Mouse (Mus musculus): ENCODE measurements around the gene Prkca.

The Prkca gene

DNA sequence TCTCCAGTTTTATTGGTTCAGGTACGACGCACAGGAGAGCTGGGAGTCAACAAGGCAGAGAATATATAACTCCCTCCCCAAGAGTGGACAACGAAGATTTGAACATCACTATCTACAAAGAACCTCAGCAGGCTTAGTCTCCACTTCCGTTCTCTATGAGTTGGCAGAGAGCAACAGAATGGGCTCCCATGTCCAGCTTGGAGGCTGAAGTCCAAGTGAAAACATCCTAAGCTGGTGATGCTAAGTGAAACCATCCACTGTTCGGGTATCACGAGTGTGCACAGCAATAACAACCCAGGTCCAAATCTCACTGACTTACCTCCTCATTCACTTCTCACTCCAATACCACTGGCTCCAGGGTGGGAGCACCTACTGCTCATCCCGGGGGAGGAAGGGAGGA is 276.6 kb downstream of the Prkca start:
- no peak for DNase-seq (ENCODE audit: low spot score)

GRCm38 (mm10) chr11:108064401-108064800 is 279.3 kb downstream of the Prkca start:
- no peak for DNase-seq (ENCODE audit: low spot score)

DNA sequence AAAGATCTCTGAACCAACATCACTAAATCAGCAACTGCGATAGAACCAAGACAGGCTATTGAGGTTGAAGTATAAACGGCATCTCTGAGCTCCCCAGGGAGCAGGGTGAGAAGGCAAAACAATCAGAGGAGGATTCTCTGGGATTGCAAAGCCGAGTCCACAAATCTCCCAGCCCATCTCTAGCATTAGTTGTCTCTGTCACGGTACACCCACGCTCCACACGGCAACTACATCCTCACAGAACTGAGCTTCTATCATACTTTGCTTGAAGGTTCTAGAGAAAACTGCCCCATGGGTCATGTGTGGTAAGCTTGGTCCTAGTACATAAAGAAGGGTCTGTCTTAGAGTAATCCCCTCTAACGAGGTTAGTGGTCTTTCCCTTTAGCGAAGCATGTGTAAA is 280.6 kb downstream of the Prkca start:
- DNase-seq (ENCODE audit: low spot score): no peak

GRCm38 (mm10) chr11:108061571-108062479 is 281.9 kb downstream of the Prkca start:
- no peak for DNase-seq (ENCODE audit: low spot score)

DNA sequence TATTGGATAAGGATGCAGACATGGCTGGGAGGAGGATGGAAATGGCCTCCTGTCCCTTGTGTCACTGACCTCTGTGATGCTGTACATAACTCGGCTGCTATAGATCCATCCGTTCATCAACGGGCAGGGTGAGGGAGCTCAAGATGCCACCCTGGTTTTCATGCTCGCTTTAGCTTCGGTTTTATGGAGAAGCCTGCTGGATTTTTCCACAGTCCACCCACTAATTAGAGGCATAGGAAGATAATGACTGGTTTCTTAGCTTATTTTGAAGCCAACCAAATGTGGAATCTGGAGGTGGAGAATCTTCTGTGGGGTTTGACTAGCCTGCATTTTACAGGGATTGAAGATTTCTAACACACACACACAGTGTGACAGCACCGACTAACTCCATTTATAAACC is 286.6 kb downstream of the Prkca start:
- DNase-seq (ENCODE audit: low spot score): no peak

DNA sequence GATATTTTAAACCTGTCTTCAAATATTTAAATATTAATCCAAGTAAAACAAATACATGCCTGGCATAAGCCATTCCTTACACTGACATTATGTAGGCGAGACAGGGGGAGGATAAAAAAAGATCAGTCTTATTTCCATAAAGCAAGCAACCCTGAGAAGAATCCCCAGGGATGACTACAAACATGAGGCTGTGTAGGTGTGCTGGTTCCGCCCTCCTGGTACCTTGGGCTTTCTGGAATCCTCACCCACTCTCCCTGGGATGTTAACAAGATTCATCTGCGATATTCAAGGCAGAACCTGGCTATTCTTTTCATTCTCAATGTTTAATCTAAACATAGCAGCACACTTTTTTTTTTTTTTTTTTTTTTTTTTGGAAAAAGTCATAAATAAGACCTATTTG is 289.1 kb downstream of the Prkca start:
- no peak for DNase-seq (ENCODE audit: low spot score)

- DNase-seq (ENCODE audit: low spot score): no peak
These were observed 290.0 kb downstream of the Prkca start for GRCm38 (mm10) chr11:108053746-108054145.

DNA sequence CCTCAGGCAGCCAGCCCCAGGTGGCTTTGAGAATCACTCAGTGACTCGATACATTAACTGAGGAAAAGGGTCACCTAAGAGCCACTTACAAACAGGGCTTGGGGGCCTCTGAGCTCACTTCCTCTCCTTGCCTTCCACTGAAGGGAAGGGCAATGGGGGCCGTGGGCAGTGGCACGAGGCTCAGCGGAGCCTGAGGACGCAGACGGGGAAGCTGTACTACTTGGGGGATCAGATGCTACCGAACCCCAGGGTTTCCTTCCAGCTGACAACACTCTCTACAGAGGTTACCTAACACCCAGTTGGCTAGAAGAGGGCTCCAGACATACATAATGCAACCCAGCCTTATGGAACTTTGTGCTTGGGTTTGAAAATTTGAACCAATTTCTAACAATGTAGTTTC is 302.1 kb downstream of the Prkca start:
- no peak for DNase-seq (ENCODE audit: low spot score)

GRCm38 (mm10) chr11:108040823-108041222 is 302.9 kb downstream of the Prkca start:
- DNase-seq (ENCODE audit: low spot score): no peak

DNA sequence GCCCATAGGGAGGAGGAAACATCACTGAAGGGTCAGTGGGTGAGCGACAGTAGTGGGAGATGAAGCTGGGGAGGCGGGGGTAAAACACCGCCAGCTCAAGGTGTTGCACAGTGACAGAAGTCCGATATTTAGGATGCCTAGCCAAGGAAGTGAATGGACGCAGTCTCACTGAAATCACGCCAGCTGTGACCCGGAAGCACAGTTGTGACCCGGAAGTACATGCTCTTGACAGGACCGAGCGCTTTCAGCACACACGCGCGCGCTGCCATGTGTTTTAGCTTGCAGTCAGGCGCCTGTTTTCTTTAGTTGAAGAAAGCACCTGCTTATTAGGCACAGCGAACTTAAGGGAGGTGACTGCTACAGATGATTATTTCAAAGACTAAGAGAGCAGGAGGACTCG is 304.0 kb downstream of the Prkca start:
- DNase-seq (ENCODE audit: low spot score): no peak

DNA sequence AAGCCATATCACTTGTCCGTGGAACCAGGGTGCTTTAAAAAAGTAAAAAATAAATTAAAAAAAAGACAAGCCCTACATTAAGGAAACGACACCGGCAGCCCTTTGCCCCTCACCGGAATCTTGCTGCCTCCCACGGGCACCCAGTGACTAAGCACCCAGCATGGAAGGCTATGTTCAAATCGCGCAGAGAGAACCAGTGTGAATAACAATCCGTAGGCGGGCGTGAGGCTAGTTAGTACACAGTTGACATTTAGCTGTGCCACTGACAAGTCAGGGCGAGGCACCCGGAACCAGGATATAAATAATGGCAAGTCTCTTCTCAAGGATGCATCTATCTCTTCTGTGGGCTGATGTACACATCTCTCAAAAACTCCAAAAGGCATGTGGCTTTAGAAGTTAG is 304.7 kb downstream of the Prkca start:
- no peak for DNase-seq (ENCODE audit: low spot score)

DNA sequence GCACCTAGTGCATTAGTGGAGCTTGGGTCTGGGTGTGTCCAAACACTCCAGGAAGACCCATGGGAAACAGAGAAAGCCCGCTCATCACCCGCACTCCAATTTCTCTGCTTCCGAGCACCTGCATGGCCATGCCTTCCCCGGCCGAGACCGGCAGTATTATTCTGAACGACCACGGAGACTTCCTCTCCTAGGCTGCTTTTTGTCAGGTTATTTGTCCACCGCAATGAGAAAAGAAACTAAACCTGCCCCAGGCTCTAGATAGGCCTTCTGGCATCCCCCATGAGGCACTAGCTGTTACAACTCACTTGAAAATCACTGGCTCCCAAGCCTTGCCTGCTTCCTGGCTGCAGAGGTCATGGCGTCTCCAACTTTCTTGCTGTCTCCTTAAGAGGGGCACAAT is 307.4 kb downstream of the Prkca start:
- no peak for DNase-seq (ENCODE audit: low spot score)

- no peak for DNase-seq (ENCODE audit: low spot score)
These were observed 308.0 kb downstream of the Prkca start for GRCm38 (mm10) chr11:108035761-108036160.

- no peak for DNase-seq (ENCODE audit: low spot score)
These were observed 309.4 kb downstream of the Prkca start for GRCm38 (mm10) chr11:108034376-108034775.

DNA sequence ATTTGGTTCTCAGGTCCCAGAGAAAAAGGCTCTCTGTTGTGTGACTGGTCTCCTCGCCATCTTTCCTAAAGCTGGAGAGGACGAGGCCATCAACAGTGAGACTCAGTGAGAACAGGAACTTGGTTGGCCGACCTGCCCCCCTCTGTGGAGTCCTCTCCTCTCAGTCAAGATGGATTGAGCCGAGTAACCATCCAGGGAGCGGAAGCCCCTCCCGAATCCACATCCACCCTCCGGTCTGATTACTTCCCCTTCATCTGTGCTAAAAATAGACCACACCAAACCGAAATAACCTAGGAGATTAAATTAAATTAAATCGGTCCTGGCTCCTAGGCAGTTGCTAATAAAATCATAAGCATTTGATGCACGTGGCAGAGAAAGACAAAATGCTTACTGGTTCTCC is 311.2 kb downstream of the Prkca start:
- no peak for DNase-seq (ENCODE audit: low spot score)

DNA sequence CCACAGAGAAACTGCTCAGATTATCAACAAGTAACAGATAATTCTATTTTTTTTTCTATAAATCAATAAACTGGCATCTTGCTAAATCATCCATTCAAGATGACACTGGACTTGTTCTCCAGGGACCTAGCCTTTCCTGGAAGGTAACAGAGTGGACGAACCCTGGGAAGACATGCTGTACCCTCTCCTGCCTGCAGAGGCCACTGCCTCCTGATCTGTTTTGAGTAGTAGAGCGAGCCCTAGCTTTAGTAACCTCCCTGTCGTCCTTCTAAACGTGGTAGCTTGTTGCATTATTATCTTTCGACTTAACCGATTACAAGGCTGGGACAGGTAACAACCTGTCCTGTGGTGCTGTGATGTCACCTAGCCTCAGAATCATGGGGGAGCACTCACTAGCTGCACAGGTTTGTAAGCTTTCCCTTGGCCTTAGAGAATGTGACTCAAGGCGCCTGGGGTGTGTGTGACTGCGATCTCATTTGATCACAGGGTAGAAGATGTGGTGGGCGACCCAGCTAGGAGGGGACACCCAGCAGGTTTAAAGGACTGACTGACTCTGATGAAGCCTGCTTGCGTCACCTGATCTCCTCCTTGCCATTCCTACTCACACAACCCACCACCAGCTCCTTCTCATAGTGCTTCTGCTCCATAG is 312.6 kb downstream of the Prkca start:
- DNase-seq (ENCODE audit: low spot score): peak; percentile 50

DNA sequence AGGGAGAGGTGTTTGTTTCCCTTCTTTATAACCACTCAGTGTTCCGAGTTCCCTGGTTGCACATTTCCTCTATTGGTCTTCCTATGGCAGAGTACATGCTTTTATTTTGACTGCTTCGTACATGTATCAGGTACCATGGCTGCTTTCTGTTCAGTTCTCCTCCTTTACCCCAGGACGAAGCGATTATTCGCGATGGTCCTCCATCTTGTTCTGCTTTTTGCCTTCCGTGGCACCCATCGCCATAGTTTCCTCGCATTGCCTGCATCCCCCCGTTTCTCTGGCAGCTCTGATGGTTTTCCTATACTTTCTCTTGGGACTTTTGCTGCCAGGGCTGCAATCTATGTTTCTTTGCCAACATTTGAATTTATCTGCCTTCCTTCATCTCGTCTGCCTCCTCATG is 314.4 kb downstream of the Prkca start:
- no peak for DNase-seq (ENCODE audit: low spot score)

DNA sequence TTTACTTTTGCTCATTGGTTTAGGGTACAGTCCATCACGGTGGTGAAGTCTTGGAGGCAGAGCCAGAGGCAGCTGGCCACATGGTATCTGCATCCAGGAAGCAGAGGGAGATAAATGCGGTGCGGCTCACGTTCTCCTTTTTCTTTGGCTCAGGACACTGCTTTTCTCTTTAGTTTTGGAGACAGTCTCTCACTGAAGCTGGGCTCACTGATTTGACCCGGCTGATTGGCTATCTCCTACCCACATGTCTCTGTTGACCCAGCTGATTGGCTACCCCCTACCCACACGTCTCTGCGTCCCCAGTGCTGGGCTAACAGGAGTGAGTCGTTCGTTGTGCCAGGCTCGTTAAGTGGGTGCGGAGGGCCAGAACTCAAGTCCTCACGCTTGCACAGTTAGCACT is 315.3 kb downstream of the Prkca start:
- DNase-seq (ENCODE audit: low spot score): no peak

GRCm38 (mm10) chr11:108025726-108026425 is 317.9 kb downstream of the Prkca start:
- peak; percentile 43 for DNase-seq (ENCODE audit: low spot score)

DNA sequence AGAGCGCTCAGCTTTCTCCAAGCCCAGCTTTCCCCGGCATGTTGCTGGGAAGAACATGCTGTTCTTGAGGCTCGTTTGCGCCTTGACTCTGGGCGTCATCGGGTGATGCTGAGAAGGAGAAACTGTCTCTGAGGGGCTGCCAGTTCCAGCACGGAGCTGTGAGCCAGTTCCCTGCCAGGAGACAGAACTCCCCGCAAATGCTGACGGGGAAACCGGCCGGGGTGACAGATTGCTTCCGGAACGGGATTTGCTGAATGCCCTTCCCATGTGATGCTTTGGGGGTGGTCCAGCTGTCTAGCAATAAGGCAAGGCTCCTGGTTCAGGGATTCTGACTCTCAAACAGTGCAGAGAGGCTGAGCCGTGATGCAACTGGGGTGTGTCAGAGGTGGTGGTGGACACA is 320.5 kb downstream of the Prkca start:
- no peak for DNase-seq (ENCODE audit: low spot score)

DNA sequence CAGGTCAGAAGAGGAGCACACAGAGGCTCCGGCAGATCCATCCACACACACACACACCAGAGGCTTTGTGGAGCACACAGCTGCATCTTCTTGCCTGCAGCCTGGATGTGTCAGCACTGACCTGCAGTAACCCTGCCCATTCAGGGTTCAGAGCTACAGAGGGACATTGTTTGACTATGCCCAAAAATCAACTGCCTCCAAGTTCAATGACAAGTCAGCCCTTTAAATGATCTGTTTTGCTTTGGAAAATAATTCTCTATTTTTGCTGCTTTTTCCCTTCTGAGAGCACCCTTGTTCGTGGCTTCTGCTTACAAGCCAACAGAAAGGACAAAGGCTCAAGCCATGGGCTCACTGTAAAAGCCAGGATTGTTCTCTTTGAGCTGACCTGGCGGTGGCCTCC is 322.8 kb downstream of the Prkca start:
- no peak for DNase-seq (ENCODE audit: low spot score)

- no peak for DNase-seq (ENCODE audit: low spot score)
These were observed 328.4 kb downstream of the Prkca start for GRCm38 (mm10) chr11:108015284-108015683.

GRCm38 (mm10) chr11:108013390-108013789 is 330.3 kb downstream of the Prkca start:
- DNase-seq (ENCODE audit: low spot score): no peak

All from urinary bladder, postnatal 25 days (tissue).